Mouse (Mus musculus): ENCODE data around the gene Gpr27. TPM values are rescaled to one million over a fixed set of nuclear protein-coding genes. Genes with fewer than 3 reads are reported as not detected.

Gene Gpr27
- polyA plus RNA-seq, 1 experiment from 2014 or later: 0.05 TPM

Other genes with a start within 250 kb of the Gpr27 start
- 15.2 and 15.4 TPM in 2 replicates for gene Foxp1, start 170.0 kb upstream of the Gpr27 start, polyA plus RNA-seq (2015; fragmentation: Nextera tagmentation; extraction: Ambion mirVana)
- gene Eif4e3, start 25.9 kb upstream of the Gpr27 start, polyA plus RNA-seq (2015; fragmentation: Nextera tagmentation; extraction: Ambion mirVana): 1.9 and 2.2 TPM in 2 replicates
- gene Gm20696, start 25.9 kb upstream of the Gpr27 start, polyA plus RNA-seq (2015; fragmentation: Nextera tagmentation; extraction: Ambion mirVana): 0.75 and 0.88 TPM in 2 replicates
- gene Prok2, start 33.7 kb downstream of the Gpr27 start, polyA plus RNA-seq (2015; fragmentation: Nextera tagmentation; extraction: Ambion mirVana): 0.08 TPM in 1 of 2 replicates, not detected in the other

Measured in liver, embryonic 15.5 days (tissue).